Mouse (Mus musculus) hindbrain, embryonic 12.5 days (tissue): ENCODE results near the gene Kcnip3. TPM values are rescaled to one million over a fixed set of nuclear protein-coding genes. Genes with fewer than 3 reads are reported as not detected.

ENCODE experiments used
- ATAC-seq: fragments of 200-750 bp; cut with Nextera tagmentation; 2 replicates; pipeline ENCODE4 v1.8.0; 2017; ENCODE audit warnings: moderate TSS enrichment; ENCODE audit not compliant: low FRiP score
- H3K27ac ChIP-seq: fragments of 300-500 bp; sonication (generic); 2 replicates; pipeline ENCODE4 v1.5.1; 2016; ENCODE audit warnings: mild to moderate bottlenecking
- H3K27me3 ChIP-seq: fragments of 300-500 bp; sonication (generic); 2 replicates; pipeline ENCODE4 v1.6.1; 2016; ENCODE audit warnings: mild to moderate bottlenecking
- H3K36me3 ChIP-seq: fragments of 300-500 bp; sonication (generic); 2 replicates; pipeline ENCODE4 v1.6.1; 2016; ENCODE audit warnings: mild to moderate bottlenecking
- H3K4me1 ChIP-seq: fragments of 300-500 bp; sonication (generic); 2 replicates; pipeline ENCODE4 v1.6.1; 2016
- H3K4me2 ChIP-seq: fragments of 300-500 bp; sonication (generic); replicated peaks from 2 replicates; pipeline ENCODE4 v1.6.1; 2016; ENCODE audit warnings: mild to moderate bottlenecking
- H3K4me3 ChIP-seq: fragments of 300-500 bp; sonication (generic); 2 replicates; pipeline ENCODE4 v1.5.1; 2016; ENCODE audit warnings: mild to moderate bottlenecking
- H3K9ac ChIP-seq: fragments of 300-500 bp; sonication (generic); 2 replicates; pipeline ENCODE4 v1.6.1; 2016; ENCODE audit warnings: mild to moderate bottlenecking, moderate library complexity
- H3K9me3 ChIP-seq: fragments of 300-500 bp; sonication (generic); replicated peaks from 2 replicates; pipeline ENCODE4 v1.6.1; 2016; ENCODE audit warnings: mild to moderate bottlenecking
- WGBS: fragments of 180-500 bp; shearing (Covaris S2); methylation state at CpG from one replicate; pipeline ENCODE4 v1.1.7; 2016; 5-methylcytosine and 5-hydroxymethylcytosine counted together
- polyA plus RNA-seq: library from polyadenylated mRNA; unstranded; fragments of >200 nt; fragmentation: Nextera tagmentation; extraction: Ambion mirVana; gene quantifications from 2 replicates; pipeline ENCODE4 v1.2.1, GENCODE M21; 2016

The Kcnip3 gene
- polyA plus RNA-seq, 1 experiment from 2014 or later: 1.4 TPM

GRCm38 (mm10) chr2:127531592-127531991 is 9.7 kb upstream of the Kcnip3 start:
- no peak overlapping the region for H3K4me3 ChIP-seq
- no peaks in the 10 kb centered on the region for H3K36me3 ChIP-seq
- no peak overlapping the region for H3K9ac ChIP-seq
- no peaks in the 10 kb centered on the region for H3K9me3 ChIP-seq
- H3K27me3 ChIP-seq: 0 out of 2 replicates have a peak, but pooled peaks cover 9% of the 10 kb centered on the region
- no peak overlapping the region for H3K4me2 ChIP-seq
- no peak for ATAC-seq
- no peak overlapping the region for H3K27ac ChIP-seq
- H3K4me1 ChIP-seq: no peaks in the 10 kb centered on the region
- 95% methylated on average over 2 of the region's 2 CpGs for WGBS

- 0 out of 2 replicates have a peak, but pooled peaks cover 9% of the 10 kb centered on the region for H3K27me3 ChIP-seq
- H3K36me3 ChIP-seq: no peaks in the 10 kb centered on the region
- no peak for ATAC-seq
- no peaks in the 10 kb centered on the region for H3K4me1 ChIP-seq
- no peaks in the 10 kb centered on the region for H3K9me3 ChIP-seq
- H3K27ac ChIP-seq: no peak overlapping the region
- no peak overlapping the region for H3K4me3 ChIP-seq
- 73% methylated on average over 3 of the region's 3 CpGs for WGBS
- no peak overlapping the region for H3K4me2 ChIP-seq
- H3K9ac ChIP-seq: no peak overlapping the region
Observed at GRCm38 (mm10) chr2:127530418-127530817, 8.5 kb upstream of the Kcnip3 start.

- no peak overlapping the region for H3K4me2 ChIP-seq
- WGBS: 81% methylated on average over 3 of the region's 3 CpGs
Observed at GRCm38 (mm10) chr2:127525004-127525775, 3.3 kb upstream of the Kcnip3 start.

GRCm38 (mm10) chr2:127523950-127524729 is 2.2 kb upstream of the Kcnip3 start:
- Histone ChIP-seq H3K27ac (no peak overlapping the region), H3K9ac (no peak overlapping the region), H3K4me2 (no peak overlapping the region), H3K4me1 (peaks cover 23% of the 10 kb centered on the region), H3K36me3 (no peaks in the 10 kb centered on the region), H3K4me3 (no peak overlapping the region), H3K27me3 (no peaks in the 10 kb centered on the region), H3K9me3 (no peaks in the 10 kb centered on the region)
- WGBS: 64% methylated on average over 7 of the region's 7 CpGs
- no peak for ATAC-seq

More at GRCm38 (mm10) chr2:127525004-127525775, 3.3 kb upstream of the Kcnip3 start:
- Histone ChIP-seq H3K27me3 (no peaks in the 10 kb centered on the region), H3K9ac (no peak overlapping the region), H3K36me3 (no peaks in the 10 kb centered on the region), H3K4me1 (peaks cover 22% of the 10 kb centered on the region), H3K4me3 (no peak overlapping the region), H3K9me3 (no peaks in the 10 kb centered on the region), H3K27ac (no peak overlapping the region)
- no peak for ATAC-seq

- peak overlapping the region; percentile 56 for H3K9ac ChIP-seq
- WGBS: under 1% methylated on average over 18 of the region's 18 CpGs
- no peaks in the 10 kb centered on the region for H3K36me3 ChIP-seq
- 0 out of 2 replicates have a peak, but pooled peaks cover 4% of the 10 kb centered on the region for H3K27me3 ChIP-seq
- peak; percentile 79 for ATAC-seq
- peaks cover 29% of the 10 kb centered on the region for H3K4me1 ChIP-seq
- H3K27ac ChIP-seq: peak overlapping the region; percentile 71
- H3K9me3 ChIP-seq: no peaks in the 10 kb centered on the region
- peak overlapping the region; percentile 34 for H3K4me3 ChIP-seq
- H3K4me2 ChIP-seq: peak overlapping the region; percentile 59
Observed at GRCm38 (mm10) chr2:127521172-127522005, 505 bp downstream of the Kcnip3 start.

- H3K9me3 ChIP-seq: no peaks in the 10 kb centered on the region
- peaks cover 29% of the 10 kb centered on the region for H3K4me1 ChIP-seq
- H3K27ac ChIP-seq: no peak overlapping the region
- no peak overlapping the region; the same call in 1 of the 2 replicates for H3K4me2 ChIP-seq
- H3K27me3 ChIP-seq: 0 out of 2 replicates have a peak, but pooled peaks cover 4% of the 10 kb centered on the region
- H3K36me3 ChIP-seq: no peaks in the 10 kb centered on the region
- ATAC-seq: no peak
- H3K4me3 ChIP-seq: no peak overlapping the region
- H3K9ac ChIP-seq: no peak overlapping the region
Observed at GRCm38 (mm10) chr2:127520123-127520522, 1.8 kb downstream of the Kcnip3 start.

GRCm38 (mm10) chr2:127519308-127519707 is 2.6 kb downstream of the Kcnip3 start:
- H3K27me3 ChIP-seq: 0 out of 2 replicates have a peak, but pooled peaks cover 4% of the 10 kb centered on the region
- no peak overlapping the region for H3K4me2 ChIP-seq
- WGBS: 85% methylated on average over 5 of the region's 5 CpGs
- H3K27ac ChIP-seq: no peak overlapping the region
- no peak for ATAC-seq
- H3K9ac ChIP-seq: no peak overlapping the region
- H3K9me3 ChIP-seq: no peaks in the 10 kb centered on the region
- no peaks in the 10 kb centered on the region for H3K36me3 ChIP-seq
- peaks cover 29% of the 10 kb centered on the region for H3K4me1 ChIP-seq
- H3K4me3 ChIP-seq: no peak overlapping the region

- Histone ChIP-seq H3K9me3 (no peaks in the 10 kb centered on the region), H3K36me3 (no peaks in the 10 kb centered on the region), H3K4me2 (no peak overlapping the region), H3K4me3 (no peak overlapping the region), H3K27ac (no peak overlapping the region), H3K4me1 (peaks cover 29% of the 10 kb centered on the region), H3K9ac (no peak overlapping the region), H3K27me3 (0 out of 2 replicates have a peak, but pooled peaks cover 4% of the 10 kb centered on the region)
- no peak for ATAC-seq
- 57% methylated on average over 3 of the region's 3 CpGs for WGBS
Observed at GRCm38 (mm10) chr2:127518831-127519230, 3.1 kb downstream of the Kcnip3 start.

GRCm38 (mm10) chr2:127518273-127518672 is 3.6 kb downstream of the Kcnip3 start:
- no peak overlapping the region for H3K27ac ChIP-seq
- H3K27me3 ChIP-seq: 0 out of 2 replicates have a peak, but pooled peaks cover 4% of the 10 kb centered on the region
- 49% methylated on average over 3 of the region's 3 CpGs for WGBS
- ATAC-seq: no peak
- H3K36me3 ChIP-seq: no peaks in the 10 kb centered on the region
- no peak overlapping the region for H3K9ac ChIP-seq
- H3K4me2 ChIP-seq: no peak overlapping the region
- peaks cover 29% of the 10 kb centered on the region for H3K4me1 ChIP-seq
- no peaks in the 10 kb centered on the region for H3K9me3 ChIP-seq
- no peak overlapping the region for H3K4me3 ChIP-seq

- no peak for ATAC-seq
- Histone ChIP-seq H3K9ac (no peak overlapping the region), H3K27ac (no peak overlapping the region), H3K27me3 (0 out of 2 replicates have a peak, but pooled peaks cover 4% of the 10 kb centered on the region), H3K36me3 (no peaks in the 10 kb centered on the region), H3K4me2 (no peak overlapping the region), H3K4me3 (no peak overlapping the region), H3K9me3 (no peaks in the 10 kb centered on the region), H3K4me1 (peaks cover 30% of the 10 kb centered on the region)
- 79% methylated on average over 8 of the region's 8 CpGs for WGBS
Observed at GRCm38 (mm10) chr2:127517081-127517480, 4.8 kb downstream of the Kcnip3 start.

GRCm38 (mm10) chr2:127514380-127515124 is 7.3 kb downstream of the Kcnip3 start:
- H3K4me3 ChIP-seq: no peak overlapping the region
- no peak overlapping the region for H3K27ac ChIP-seq
- no peaks in the 10 kb centered on the region for H3K36me3 ChIP-seq
- 0 out of 2 replicates have a peak, but pooled peaks cover 4% of the 10 kb centered on the region for H3K27me3 ChIP-seq
- H3K4me2 ChIP-seq: no peak overlapping the region
- H3K4me1 ChIP-seq: peaks cover 25% of the 10 kb centered on the region
- 82% methylated on average over 9 of the region's 9 CpGs for WGBS
- ATAC-seq: no peak
- H3K9ac ChIP-seq: no peak overlapping the region
- H3K9me3 ChIP-seq: no peaks in the 10 kb centered on the region
